Mouse (Mus musculus) spleen, postnatal 10 days (tissue): ENCODE results near the gene 2810021J22Rik.
A peak's percentile ranks its signal among the peaks of the same experiment; 100 is the strongest.
"Not testable (repeated sequence)": the region's sequence is repeated elsewhere in the genome, so short reads cannot be mapped to it uniquely, and the experiment has no call there.

Experiments
- DNase-seq, 2 experiments: peaks; one replicate each; pipeline ENCODE4 v3.0.0; 2021 to 2022; ENCODE audit warnings: low spot score in 2 of 2

2810021J22Rik gene

GRCm38 (mm10) chr11:58867039-58867953, at the start of gene 2810021J22Rik:
Gene 2810021J22Rik (plus strand): TSS chr11:58867216.
- DNase-seq, result peak; percentile 74 to 86

- not testable (repeated sequence) for DNase-seq
These were observed 38.1 kb upstream of the 2810021J22Rik start, which contains the start of gene Olfr312 for GRCm38 (mm10) chr11:58828937-58829336. Gene Olfr312 (plus strand): TSS chr11:58829237.

- DNase-seq, result no peak
These were observed 37.3 kb upstream of the 2810021J22Rik start for GRCm38 (mm10) chr11:58829764-58830163.

- DNase-seq, result not testable (repeated sequence)
These were observed 34.5 kb upstream of the 2810021J22Rik start for GRCm38 (mm10) chr11:58832541-58832940.

GRCm38 (mm10) chr11:58838951-58839350, 28.1 kb upstream of the 2810021J22Rik start, which contains the start of gene Olfr311:
Gene Olfr311 (plus strand): TSS chr11:58839251.
- not testable (repeated sequence) for DNase-seq

- peak; percentile 77 to 84 for DNase-seq
These were observed 20.0 kb upstream of the 2810021J22Rik start, which contains the start of gene Gm12258 for GRCm38 (mm10) chr11:58846919-58847461. Gene Gm12258 (plus strand): TSS chr11:58847158.

GRCm38 (mm10) chr11:58847636-58848035, 19.4 kb upstream of the 2810021J22Rik start:
- DNase-seq, result no peak

- no peak for DNase-seq
These were observed 17.3 kb upstream of the 2810021J22Rik start for GRCm38 (mm10) chr11:58849731-58850130.

- no peak for DNase-seq
These were observed 6.3 kb upstream of the 2810021J22Rik start for GRCm38 (mm10) chr11:58860744-58861143.

- DNase-seq, result no peak
These were observed 926 bp downstream of the 2810021J22Rik start for GRCm38 (mm10) chr11:58867954-58868330.

GRCm38 (mm10) chr11:58870961-58871360, 3.9 kb downstream of the 2810021J22Rik start:
- no peak for DNase-seq

GRCm38 (mm10) chr11:58883756-58884155, 16.7 kb downstream of the 2810021J22Rik start:
- no peak for DNase-seq

- DNase-seq, result no peak
These were observed 23.5 kb downstream of the 2810021J22Rik start for GRCm38 (mm10) chr11:58890511-58890910.

- no peak for DNase-seq
These were observed 27.4 kb downstream of the 2810021J22Rik start for GRCm38 (mm10) chr11:58894456-58894855.

GRCm38 (mm10) chr11:58897485-58897884, 30.5 kb downstream of the 2810021J22Rik start:
- DNase-seq, result no peak

GRCm38 (mm10) chr11:58901080-58901479, 34.1 kb downstream of the 2810021J22Rik start:
- DNase-seq, result peak in 1 of 2 experiments; percentile 61

GRCm38 (mm10) chr11:58903511-58904409, 36.7 kb downstream of the 2810021J22Rik start, which contains the start of gene Zfp39:
Gene Zfp39 (minus strand): TSS chr11:58904225.
- peak; percentile 97 to 99 for DNase-seq

- no peak for DNase-seq
These were observed 37.3 kb downstream of the 2810021J22Rik start for GRCm38 (mm10) chr11:58904410-58904718.

GRCm38 (mm10) chr11:58904838-58905237, 37.8 kb downstream of the 2810021J22Rik start:
- DNase-seq, result peak in 1 of 2 experiments; percentile 43

GRCm38 (mm10) chr11:58913776-58914175, 46.8 kb downstream of the 2810021J22Rik start:
- DNase-seq, result no peak

GRCm38 (mm10) chr11:58914461-58915028, 47.5 kb downstream of the 2810021J22Rik start:
- peak; percentile 70 to 73 for DNase-seq
